Mouse (Mus musculus) fibroblast of lung, adult 2 months (primary cell): ENCODE results near the gene Kcnk4.
"Not testable (repeated sequence)": the region's sequence is repeated elsewhere in the genome, so short reads cannot be mapped to it uniquely, and the experiment has no call there.

Experiments used
- DNase-seq: peaks from one replicate; pipeline ENCODE4 v3.0.0-alpha.2; 2011; ENCODE audit warnings: low read depth

Gene Kcnk4

GRCm38 (mm10) chr19:6916496-6916895 lies 17.8 kb downstream of the Kcnk4 start:
- no peak for DNase-seq

GRCm38 (mm10) chr19:6915276-6915675 lies 19.0 kb downstream of the Kcnk4 start:
- DNase-seq = no peak

GRCm38 (mm10) chr19:6914540-6914939 lies 19.8 kb downstream of the Kcnk4 start:
- no peak for DNase-seq

GRCm38 (mm10) chr19:6913991-6914390 lies 20.3 kb downstream of the Kcnk4 start:
- no peak for DNase-seq

- no peak for DNase-seq
These were observed 21.3 kb downstream of the Kcnk4 start for GRCm38 (mm10) chr19:6913036-6913435.

GRCm38 (mm10) chr19:6912205-6912970 lies 21.9 kb downstream of the Kcnk4 start:
- no peak for DNase-seq

- DNase-seq = no peak
These were observed 22.9 kb downstream of the Kcnk4 start for GRCm38 (mm10) chr19:6911101-6912074.

GRCm38 (mm10) chr19:6910306-6910705 lies 24.0 kb downstream of the Kcnk4 start:
- not testable (repeated sequence) for DNase-seq

GRCm38 (mm10) chr19:6909507-6910289 lies 24.6 kb downstream of the Kcnk4 start, which contains the start of the genes Trmt112 and Prdx5:
Gene Trmt112, plus strand, starts transcription at chr19:6909698.
Gene Prdx5, minus strand, starts transcription at chr19:6910106.
- peak; percentile 81 for DNase-seq

GRCm38 (mm10) chr19:6909021-6909420 lies 25.3 kb downstream of the Kcnk4 start:
- DNase-seq = no peak

GRCm38 (mm10) chr19:6907811-6908540 lies 26.3 kb downstream of the Kcnk4 start:
- DNase-seq = no peak

- DNase-seq = no peak
These were observed 27.2 kb downstream of the Kcnk4 start for GRCm38 (mm10) chr19:6907094-6907493.

GRCm38 (mm10) chr19:6906199-6906598 lies 28.1 kb downstream of the Kcnk4 start:
- no peak for DNase-seq

GRCm38 (mm10) chr19:6905498-6906159 lies 28.7 kb downstream of the Kcnk4 start:
- no peak for DNase-seq

GRCm38 (mm10) chr19:6904846-6905245 lies 29.5 kb downstream of the Kcnk4 start:
- no peak for DNase-seq

GRCm38 (mm10) chr19:6903031-6903430 lies 31.3 kb downstream of the Kcnk4 start:
- DNase-seq = no peak

- DNase-seq = no peak
These were observed 34.7 kb downstream of the Kcnk4 start for GRCm38 (mm10) chr19:6899641-6900040.

- DNase-seq = not testable (repeated sequence)
These were observed 38.6 kb downstream of the Kcnk4 start for GRCm38 (mm10) chr19:6895608-6896305.

- no peak for DNase-seq
These were observed 40.4 kb downstream of the Kcnk4 start for GRCm38 (mm10) chr19:6893731-6894451.
